In genomic region chr8:94624885-94625284, GRCm38 (mm10) we compare ENCODE assay signal across 26 mouse cellular contexts. TPM values are rescaled to one million over a fixed set of nuclear protein-coding genes. Genes with fewer than 3 reads are reported as not detected.
A peak's percentile ranks its signal among the peaks of the same experiment; 100 is the strongest.
DNase-seq lines count a peak whose midpoint lies in the region; ATAC-seq and TF ChIP-seq lines count a peak whose summit lies in the region.
"Had no signal": no experiment of that assay in that cellular context is flagged by ENCODE, and none has a peak within 500 bp of the region (broad histone marks: within the 10 kb centered on the region; RNA-seq: fewer than 3 reads in every experiment).

No protein-coding gene starts in this region.

- TF ChIP-seq CTCF in G1E (IDR thresholded peaks at IDR 0.05; ENCODE audit: low read depth, low read length) = no peak
- TF ChIP-seq CTCF in MEL (IDR thresholded peaks at IDR 0.05 in 2 of 3, conservative IDR thresholded peaks at IDR 0.05 in 1 of 3; ENCODE audit: control insufficient read depth in 1 of 3, insufficient read depth in 1 of 3, low read depth in 2 of 3, low read length in 3 of 3, poor library complexity in 1 of 3, severe bottlenecking in 1 of 3) = no peak

- no peak overlapping the region for H3K27ac ChIP-seq in MEL (ENCODE audit: control insufficient read depth, low read depth, low read length)

- DNase-seq in 416B (ENCODE audit: low read depth) (peak; percentile 21), A20 (ENCODE audit: low read depth, low spot score) (peak; percentile 13), G1E (ENCODE audit: low spot score) (no peak), MEL (ENCODE audit: low read depth, low spot score) (no peak)
- DNase-seq in right cerebral cortex, adult 18-20 months = no peak
- DNase-seq in Muller cell, postnatal 12 days (ENCODE audit: inconsistent ontology term) = no peak
- DNase-seq in urinary bladder, postnatal 10 days (ENCODE audit: low spot score) = no peak
- no peak for DNase-seq in embryo, embryonic 10.5 days (ENCODE audit: low spot score)
- DNase-seq: adrenal gland, adult 2 months; adrenal gland, adult 8-10 months; adrenal gland, postnatal 10 days; adrenal gland, postnatal 14 days; adrenal gland, postnatal 25 days; adrenal gland, postnatal 36 days; B cell, adult 2 months; cerebellum, adult 11 months; cerebellum, adult 11-12 months; cerebellum, adult 18-20 months; cerebellum, adult 2 months; cerebellum, adult 8-10 months; cerebellum, adult 9-10 months; cerebellum, adult 9-11 months had no signal

- no peak overlapping the region for H3K9ac ChIP-seq in MEL (ENCODE audit: control insufficient read depth, low read depth, low read length, poor library complexity, severe bottlenecking)

- no peak; a peak in 1 of 4 replicates for TF ChIP-seq EP300 in MEL (IDR thresholded peaks at IDR 0.05; ENCODE audit: low read depth in 1 of 2, low read length in 2 of 2)

- 0 out of 2 replicates have a peak, but pooled peaks have one; percentile 8 for ATAC-seq in G1E (ENCODE audit: extremely low read depth, insufficient number of reproducible peaks, low FRiP score, poor library complexity, severe bottlenecking)
- ATAC-seq: activated CD4-positive, CD25-positive, alpha-beta regulatory T cell, adult 4 months; CD4-positive, CD25-positive, alpha-beta regulatory T cell, adult 4 months; Patski had no signal

- peaks cover 2% of the 10 kb centered on the region; the same call in 1 of the 2 replicates for H3K79me2 ChIP-seq in MEL (ENCODE audit: control insufficient read depth, insufficient read depth, low read length, poor library complexity)

- TF ChIP-seq RAD21 in MEL (IDR thresholded peaks at IDR 0.05; ENCODE audit: low read depth, low read length) = no peak

- H3K4me1 ChIP-seq in G1E (ENCODE audit: insufficient read depth, low read depth, low read length) (peaks cover 15% of the 10 kb centered on the region), MEL (ENCODE audit: control insufficient read depth in 1 of 2, insufficient read depth in 2 of 2, low read length in 2 of 2) (peaks cover 2 to 3% of the 10 kb centered on the region in 2 experiments; a peak in 3 of 4 replicates)

- no peaks in the 10 kb centered on the region for H3K27me3 ChIP-seq in G1E (ENCODE audit: insufficient read depth, low read length)
- H3K27me3 ChIP-seq in MEL (ENCODE audit: control insufficient read depth in 1 of 2, insufficient read depth in 2 of 2, low read length in 2 of 2) = no peaks in the 10 kb centered on the region
- H3K27me3 ChIP-seq: CH12.LX, Patski had no signal

- H3K9me3 ChIP-seq in G1E (replicated peaks) (no peaks in the 10 kb centered on the region), MEL (replicated peaks; ENCODE audit: insufficient read depth, low read length) (no peaks in the 10 kb centered on the region)

- TF ChIP-seq POLR2A in MEL (IDR thresholded peaks at IDR 0.05; ENCODE audit: control insufficient read depth in 1 of 2, insufficient read depth in 1 of 2, low read depth in 1 of 2, low read length in 2 of 2, poor library complexity in 1 of 2) = no peak

- H3K4me3 ChIP-seq in G1E (ENCODE audit: low read depth, low read length) (no peak overlapping the region), MEL (ENCODE audit: control insufficient read depth in 1 of 2, insufficient read depth in 1 of 2, low read depth in 2 of 2, low read length in 2 of 2) (no peak overlapping the region)

- H3K36me3 ChIP-seq in G1E (replicated peaks) = peaks cover 58% of the 10 kb centered on the region
- peaks cover 10% of the 10 kb centered on the region in 2 experiments for H3K36me3 ChIP-seq in MEL (ENCODE audit: control insufficient read depth in 1 of 2, insufficient read depth in 2 of 2, low read length in 2 of 2)

TF ChIP-seq in MEL, 35 proteins besides CTCF, POLR2A, EP300 and RAD21:
- TF ChIP-seq ETS1 (IDR thresholded peaks at IDR 0.05; ENCODE audit: low read depth, low read length) (0 out of 2 replicates have a peak, but pooled peaks have one; percentile 18), GATA1 (IDR thresholded peaks at IDR 0.05; ENCODE audit: low read depth, low read length) (peak; percentile 53), JUND (IDR thresholded peaks at IDR 0.05; ENCODE audit: low read depth, low read length) (no peak), RCOR1 (IDR thresholded peaks at IDR 0.05; ENCODE audit: low read depth, low read length) (peak; percentile 95), MXI1 (IDR thresholded peaks at IDR 0.05; ENCODE audit: low read depth, low read length) (0 out of 2 replicates have a peak, but pooled peaks have one; percentile 27), MAFK (IDR thresholded peaks at IDR 0.05; ENCODE audit: borderline replicate concordance, low read depth, low read length) (0 out of 2 replicates have a peak, but pooled peaks have one; percentile 9), ELF1 (IDR thresholded peaks at IDR 0.05; ENCODE audit: low read depth, low read length) (no peak)
TF ChIP-seq in MEL: peak in this region for 5.

RNA-seq across cellular contexts. Expression of gene Fam192a, which starts 23.1 kb away (rescaled TPM):
- total RNA-seq in G1E (2014; fragmentation: Nextera tagmentation) = 53.3 and 65.7 TPM in 2 replicates
- 81.1 and 103 TPM in 2 replicates for total RNA-seq in G1E (2017)
- polyA plus RNA-seq in G1E (2012) = 103 and 122 TPM in 2 replicates
- total RNA-seq in MEL (2012; rRNA removed) = 43.3 and 46.3 TPM in 2 replicates
- polyA plus RNA-seq in MEL (2012; ENCODE audit: insufficient read depth in 1 of 2, insufficient read length in 2 of 2, low read depth in 1 of 2, low replicate concordance in 2 of 2, missing spikeins in 1 of 2) = 10 to 100 TPM in 1 of 2 experiments, not detected in 1; 88.1 TPM

RNA-seq across cellular contexts. Expression of gene Rspry1, which starts 23.1 kb away (rescaled TPM):
- 136 and 144 TPM in 2 replicates for total RNA-seq in G1E (2014; fragmentation: Nextera tagmentation)
- total RNA-seq in G1E (2017) = 114 and 123 TPM in 2 replicates
- polyA plus RNA-seq in G1E (2012) = 12.0 and 14.9 TPM in 2 replicates
- total RNA-seq in MEL (2012; rRNA removed) = 32.2 and 34.1 TPM in 2 replicates
- polyA plus RNA-seq in MEL (2012; ENCODE audit: insufficient read depth in 1 of 2, insufficient read length in 2 of 2, low read depth in 1 of 2, low replicate concordance in 2 of 2, missing spikeins in 1 of 2) = 10 to 100 TPM in 1 of 2 experiments, not detected in 1; 24.5 TPM

RNA-seq across cellular contexts. Expression of gene Arl2bp, which starts 41.5 kb away (rescaled TPM):
- total RNA-seq in G1E (2014; fragmentation: Nextera tagmentation) (93.0 and 123 TPM in 2 replicates), G1E (2017) (156 and 180 TPM in 2 replicates), MEL (2012; rRNA removed) (43.8 and 46.7 TPM in 2 replicates)
- polyA plus RNA-seq in G1E (2012) (71.6 and 104 TPM in 2 replicates), MEL (2012; ENCODE audit: insufficient read depth in 1 of 2, insufficient read length in 2 of 2, low read depth in 1 of 2, low replicate concordance in 2 of 2, missing spikeins in 1 of 2) (100 to 1,000 TPM in 1 of 2 experiments, 10 to 100 TPM in 1; 96.1 to 515 TPM)

Comparison
In these comparisons a context has a peak if more than half of its experiments do, and no peak if none do; other contexts are left out.
1. DNase-seq: peak in 416B (single experiment) and A20 (single experiment); none in G1E (single experiment), MEL (single experiment), right cerebral cortex, adult 18-20 months (single experiment), Muller cell, postnatal 12 days (single experiment), urinary bladder, postnatal 10 days (single experiment) and embryo, embryonic 10.5 days (single experiment).